Mouse (Mus musculus) kidney, embryonic 15.5 days (tissue): ENCODE data around the gene B3gat1. TPM values are rescaled to one million over a fixed set of nuclear protein-coding genes. Genes with fewer than 3 reads are reported as not detected.

Source experiments
- ATAC-seq: fragments of 200-750 bp; cut with Nextera tagmentation; replicated peaks from 2 replicates; pipeline ENCODE4 v1.8.0; 2017; ENCODE audit warnings: moderate TSS enrichment; ENCODE audit not compliant: low FRiP score
- H3K27ac ChIP-seq: fragments of 300-500 bp; sonication (generic); 2 replicates; pipeline ENCODE4 v1.5.1; 2015; ENCODE audit warnings: mild to moderate bottlenecking, inconsistent platforms
- H3K27me3 ChIP-seq: fragments of 300-500 bp; sonication (generic); 2 replicates; pipeline ENCODE4 v1.6.1; 2015; ENCODE audit warnings: inconsistent platforms
- H3K36me3 ChIP-seq: fragments of 300-500 bp; sonication (generic); 2 replicates; pipeline ENCODE4 v1.6.1; 2015; ENCODE audit warnings: inconsistent platforms
- H3K4me1 ChIP-seq: fragments of 300-500 bp; sonication (generic); 2 replicates; pipeline ENCODE4 v1.6.1; 2015; ENCODE audit warnings: inconsistent platforms
- H3K4me2 ChIP-seq: fragments of 300-500 bp; sonication (generic); 2 replicates; pipeline ENCODE4 v1.6.1; 2015; ENCODE audit warnings: moderate library complexity, mild to moderate bottlenecking, inconsistent platforms
- H3K4me3 ChIP-seq: fragments of 300-500 bp; sonication (generic); replicated peaks from 2 replicates; pipeline ENCODE4 v1.5.1; 2015; ENCODE audit warnings: mild to moderate bottlenecking, inconsistent platforms
- H3K9ac ChIP-seq: fragments of 300-500 bp; sonication (generic); 2 replicates; pipeline ENCODE4 v1.6.1; 2015; ENCODE audit warnings: mild to moderate bottlenecking, inconsistent platforms
- H3K9me3 ChIP-seq: fragments of 300-500 bp; sonication (generic); replicated peaks from 2 replicates; pipeline ENCODE4 v1.6.1; 2016; ENCODE audit warnings: inconsistent platforms
- WGBS: fragments of 180-500 bp; shearing (Covaris S2); methylation state at CpG from one replicate; pipeline ENCODE4 v1.1.7; 2015; ENCODE audit warnings: mixed read lengths; 5-methylcytosine and 5-hydroxymethylcytosine counted together
- polyA plus RNA-seq: library from polyadenylated mRNA; unstranded; fragments of >200 nt; fragmentation: Nextera tagmentation; extraction: Ambion mirVana; gene quantifications from 2 replicates; pipeline ENCODE4 v1.2.1, GENCODE M21; 2015

B3gat1 gene
- polyA plus RNA-seq: 0.15 and 0.21 TPM in 2 replicates

DNA sequence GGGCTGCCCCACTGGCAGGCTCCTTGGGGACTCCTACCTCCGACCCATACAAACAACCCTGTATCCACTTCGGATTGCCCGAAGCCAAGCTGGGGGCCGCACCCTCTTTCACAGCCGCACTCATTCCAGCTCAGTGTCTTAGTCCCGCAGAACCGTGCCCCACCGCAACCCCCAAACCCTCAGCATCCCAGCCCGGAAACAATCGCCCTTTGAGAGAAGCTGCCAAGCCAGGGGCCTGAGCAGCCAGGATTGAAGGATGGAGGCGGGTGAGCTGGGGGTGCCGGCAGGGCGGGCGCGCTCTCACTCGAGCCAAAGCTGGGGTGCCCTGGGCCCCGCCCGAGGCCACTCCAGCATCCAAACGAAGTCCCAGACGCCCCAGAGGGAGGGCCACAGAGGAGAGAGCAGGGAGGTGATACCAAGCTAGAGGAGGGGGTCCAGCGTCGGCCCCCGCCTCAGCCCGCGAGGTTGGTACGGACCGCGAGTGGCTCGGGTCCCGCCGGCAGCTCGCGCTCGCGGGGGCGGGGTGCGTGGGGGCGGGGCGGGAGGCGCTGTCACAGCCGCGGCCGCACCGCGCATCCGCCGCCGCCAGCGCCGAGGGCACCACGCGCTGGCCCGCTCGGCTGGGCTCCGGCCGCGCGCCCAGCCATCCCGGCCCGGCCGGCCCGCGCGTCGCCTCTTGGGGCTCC lies at the start of gene B3gat1:
TSS of gene B3gat1 (plus strand) at position 523 of the 686 bp plus-strand sequence.
- 3% methylated on average over 52 of the region's 65 CpGs for WGBS
- no peaks in the 10 kb centered on the region for H3K9me3 ChIP-seq
- no peak within 1 kb of the TSS for H3K9ac ChIP-seq
- peaks cover 8% of the 10 kb centered on the region for H3K4me1 ChIP-seq
- ATAC-seq: peak; percentile 82
- H3K36me3 ChIP-seq: no peaks in the 10 kb centered on the region
- peak within 1 kb of the TSS; percentile 91 for H3K4me2 ChIP-seq
- peak within 1 kb of the TSS; percentile 49 for H3K4me3 ChIP-seq
- no peak within 1 kb of the TSS for H3K27ac ChIP-seq
- H3K27me3 ChIP-seq: peaks cover 54% of the 10 kb centered on the region

DNA sequence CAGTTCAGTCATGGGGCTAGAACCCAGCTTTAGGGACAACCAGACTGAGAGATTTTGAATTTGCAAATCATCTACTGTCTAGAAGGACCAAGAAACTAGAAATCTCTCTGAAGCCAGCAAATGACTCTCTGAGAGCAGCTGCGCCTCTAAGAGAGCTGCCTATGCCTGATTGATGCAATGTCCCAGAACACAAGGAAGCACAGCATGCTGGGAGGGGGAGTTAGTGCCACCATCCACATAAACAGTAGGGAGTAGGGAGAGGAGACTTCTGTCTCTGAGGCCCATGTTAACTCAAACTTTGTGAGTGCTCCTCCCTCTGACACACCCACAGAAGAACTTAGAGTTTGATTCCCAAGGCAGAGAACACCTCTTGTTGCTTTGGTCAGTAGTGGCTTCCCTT lies 44.4 kb upstream of the B3gat1 start:
- Histone ChIP-seq H3K36me3 (no peaks in the 10 kb centered on the region), H3K4me2 (no peak overlapping the region), H3K27me3 (no peaks in the 10 kb centered on the region), H3K9ac (no peak overlapping the region), H3K4me3 (no peak overlapping the region), H3K4me1 (no peaks in the 10 kb centered on the region), H3K9me3 (no peaks in the 10 kb centered on the region), H3K27ac (no peak overlapping the region)
- no peak for ATAC-seq
- WGBS: 81% methylated on average over 1 of the region's 1 CpGs

DNA sequence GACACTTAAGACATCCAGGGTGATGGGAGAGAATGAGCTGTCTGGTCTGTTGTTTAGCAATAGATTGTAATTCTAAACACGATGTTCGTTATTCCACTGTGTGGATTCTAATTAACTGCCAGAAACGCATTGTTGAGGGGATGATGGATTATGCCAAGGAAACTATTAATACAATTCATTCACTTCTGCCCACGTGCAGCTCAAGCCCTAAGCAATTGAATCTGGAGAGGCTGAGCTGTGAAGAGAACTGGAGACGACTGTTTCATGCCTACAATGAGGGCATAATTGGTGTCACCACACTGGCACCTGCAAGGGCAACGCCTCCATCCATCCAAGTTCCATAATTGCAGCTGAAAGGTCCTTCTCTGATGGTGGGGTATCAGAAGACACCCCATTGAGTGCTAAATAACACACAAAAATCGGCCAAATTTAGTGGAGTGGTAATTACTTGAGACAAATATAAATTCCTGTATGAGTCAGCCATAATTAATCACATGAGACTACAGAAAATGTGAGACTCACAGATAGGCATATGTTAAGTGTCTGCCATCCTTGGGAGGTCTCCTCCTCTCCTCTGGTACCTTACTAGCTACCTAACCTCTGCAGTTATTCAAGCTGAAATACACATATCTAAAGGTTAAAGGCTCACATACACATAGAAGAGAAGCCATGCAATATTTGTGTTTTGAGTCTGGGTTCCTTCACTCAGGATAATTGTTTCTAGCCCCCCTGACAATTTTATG lies 43.4 kb upstream of the B3gat1 start:
- Histone ChIP-seq H3K9me3 (no peaks in the 10 kb centered on the region), H3K27ac (no peak overlapping the region), H3K4me3 (no peak overlapping the region), H3K4me2 (no peak overlapping the region), H3K9ac (no peak overlapping the region), H3K36me3 (no peaks in the 10 kb centered on the region), H3K4me1 (no peaks in the 10 kb centered on the region), H3K27me3 (no peaks in the 10 kb centered on the region)
- 67% methylated on average over 7 of the region's 7 CpGs for WGBS
- ATAC-seq: no peak

DNA sequence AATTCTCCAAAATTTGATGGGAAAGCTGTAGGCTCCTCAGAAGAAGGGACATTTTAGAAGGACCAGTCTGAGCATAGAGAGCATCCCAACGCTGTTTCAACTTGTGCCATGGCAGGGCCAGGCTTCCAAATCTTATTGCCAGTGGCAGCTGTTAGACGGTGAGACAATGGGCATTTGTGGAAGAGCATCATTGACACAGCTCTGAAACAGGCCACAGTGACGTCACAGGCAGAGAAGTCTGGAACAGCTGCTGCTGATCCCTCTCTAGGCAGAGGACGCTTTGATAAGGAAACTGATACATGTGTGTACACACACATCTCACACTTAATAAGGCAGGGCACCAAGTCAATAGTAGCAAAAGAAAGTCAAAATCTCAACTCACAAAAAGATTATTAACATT lies 40.9 kb upstream of the B3gat1 start:
- 77% methylated on average over 4 of the region's 4 CpGs for WGBS
- ATAC-seq: no peak

DNA sequence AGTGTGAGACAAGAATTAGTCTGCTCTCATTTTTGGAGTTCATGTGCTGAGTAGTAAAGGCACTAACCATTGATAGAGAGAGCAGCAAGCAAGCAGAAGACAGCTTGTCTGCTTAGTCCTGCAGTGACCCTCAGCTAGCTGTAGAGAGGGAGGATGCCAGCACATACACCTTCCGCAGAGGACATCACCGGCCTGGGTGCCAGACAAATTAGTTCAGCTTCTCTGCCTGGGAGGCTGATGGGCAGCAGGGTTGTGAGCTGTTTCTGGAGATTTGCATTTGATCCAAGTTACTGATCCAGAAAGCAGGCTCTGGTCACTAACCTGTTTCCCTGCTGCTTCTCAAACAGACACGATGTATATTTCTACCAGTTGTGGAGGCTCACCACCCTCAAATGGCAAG lies 38.9 kb upstream of the B3gat1 start:
- Histone ChIP-seq H3K27me3 (no peaks in the 10 kb centered on the region), H3K4me3 (no peak overlapping the region), H3K27ac (no peak overlapping the region), H3K4me2 (no peak overlapping the region), H3K9ac (no peak overlapping the region), H3K9me3 (no peaks in the 10 kb centered on the region), H3K36me3 (no peaks in the 10 kb centered on the region), H3K4me1 (no peaks in the 10 kb centered on the region)
- WGBS: 66% methylated on average over 3 of the region's 3 CpGs
- no peak for ATAC-seq

More for the DNA sequence above, 40.9 kb upstream of the B3gat1 start:
- H3K27me3 ChIP-seq: no peaks in the 10 kb centered on the region
- no peak overlapping the region for H3K27ac ChIP-seq
- H3K4me3 ChIP-seq: no peak overlapping the region
- H3K9me3 ChIP-seq: no peaks in the 10 kb centered on the region
- H3K9ac ChIP-seq: no peak overlapping the region
- H3K4me1 ChIP-seq: no peaks in the 10 kb centered on the region
- no peak overlapping the region for H3K4me2 ChIP-seq
- H3K36me3 ChIP-seq: no peaks in the 10 kb centered on the region

DNA sequence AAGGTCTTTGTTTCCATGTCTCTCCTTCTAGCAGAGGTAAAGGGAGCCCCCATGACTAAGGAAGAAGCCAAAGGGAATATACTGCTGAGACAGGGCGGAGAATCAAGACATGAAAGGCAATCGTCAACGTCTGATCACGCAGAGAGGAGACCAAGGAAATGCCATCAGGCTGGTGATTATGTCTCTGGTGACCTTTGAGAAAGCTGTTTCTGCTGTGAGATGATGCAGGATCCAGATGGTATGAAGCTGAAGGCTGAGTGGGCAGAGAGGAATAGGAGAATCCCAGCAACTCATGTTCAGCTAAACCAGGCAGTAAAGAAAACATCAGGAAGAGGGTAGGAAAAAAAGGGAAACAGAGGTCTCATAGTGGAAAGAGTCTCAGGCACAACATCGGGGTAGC lies 38.4 kb upstream of the B3gat1 start:
- ATAC-seq: no peak
- no peak overlapping the region for H3K9ac ChIP-seq
- no peaks in the 10 kb centered on the region for H3K4me1 ChIP-seq
- H3K4me3 ChIP-seq: no peak overlapping the region
- WGBS: 80% methylated on average over 5 of the region's 5 CpGs
- no peaks in the 10 kb centered on the region for H3K27me3 ChIP-seq
- H3K27ac ChIP-seq: no peak overlapping the region
- no peaks in the 10 kb centered on the region for H3K9me3 ChIP-seq
- no peaks in the 10 kb centered on the region for H3K36me3 ChIP-seq
- H3K4me2 ChIP-seq: no peak overlapping the region

DNA sequence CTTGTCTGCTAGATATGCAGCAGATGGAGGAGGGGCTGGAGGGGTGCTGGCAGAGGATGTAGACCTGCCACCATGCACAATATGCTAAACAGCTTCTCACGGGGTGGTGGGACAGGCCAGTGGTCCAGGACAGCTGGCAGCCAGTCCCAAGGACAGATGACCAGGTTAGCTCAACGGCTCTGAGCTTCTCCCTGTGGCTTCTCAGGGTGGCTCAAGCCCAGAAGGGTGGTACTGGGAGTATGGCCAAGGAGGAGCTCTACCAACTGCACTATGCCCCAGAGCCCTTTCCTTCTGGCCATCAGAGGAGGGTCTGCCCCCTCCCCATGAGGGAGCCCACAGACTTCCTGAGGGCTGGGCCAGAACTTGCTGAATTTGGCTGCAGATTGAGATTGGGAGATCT lies 35.2 kb upstream of the B3gat1 start:
- Histone ChIP-seq H3K27me3 (no peaks in the 10 kb centered on the region), H3K9ac (no peak overlapping the region), H3K4me2 (no peak overlapping the region), H3K4me3 (no peak overlapping the region), H3K9me3 (no peaks in the 10 kb centered on the region), H3K27ac (no peak overlapping the region), H3K36me3 (no peaks in the 10 kb centered on the region), H3K4me1 (no peaks in the 10 kb centered on the region)
- WGBS: 80% methylated on average over 2 of the region's 2 CpGs
- ATAC-seq: no peak

DNA sequence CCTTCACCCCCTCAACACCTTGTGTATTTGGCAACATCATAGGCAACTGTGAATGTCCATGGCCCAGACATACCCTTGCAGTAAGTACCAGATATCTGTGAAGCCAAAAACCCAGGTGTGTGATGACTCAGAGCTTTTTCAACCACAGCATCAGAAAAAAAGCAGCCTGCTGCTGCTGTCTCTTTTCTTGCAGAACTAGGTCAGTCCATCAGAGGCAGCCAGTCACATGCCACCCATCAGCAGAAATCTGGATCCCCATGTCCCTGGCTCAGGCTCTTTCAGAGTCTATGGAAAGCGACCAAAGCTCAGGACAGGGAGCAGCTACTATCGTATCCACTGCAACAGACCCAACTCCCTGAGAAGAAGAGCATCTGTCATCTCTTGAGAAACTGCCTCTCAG lies 33.2 kb upstream of the B3gat1 start:
- Histone ChIP-seq H3K9ac (no peak overlapping the region), H3K4me2 (no peak overlapping the region), H3K4me3 (no peak overlapping the region), H3K36me3 (no peaks in the 10 kb centered on the region), H3K27me3 (no peaks in the 10 kb centered on the region), H3K9me3 (no peaks in the 10 kb centered on the region), H3K4me1 (no peaks in the 10 kb centered on the region), H3K27ac (no peak overlapping the region)
- no peak for ATAC-seq
- WGBS: 79% methylated on average over 2 of the region's 2 CpGs

DNA sequence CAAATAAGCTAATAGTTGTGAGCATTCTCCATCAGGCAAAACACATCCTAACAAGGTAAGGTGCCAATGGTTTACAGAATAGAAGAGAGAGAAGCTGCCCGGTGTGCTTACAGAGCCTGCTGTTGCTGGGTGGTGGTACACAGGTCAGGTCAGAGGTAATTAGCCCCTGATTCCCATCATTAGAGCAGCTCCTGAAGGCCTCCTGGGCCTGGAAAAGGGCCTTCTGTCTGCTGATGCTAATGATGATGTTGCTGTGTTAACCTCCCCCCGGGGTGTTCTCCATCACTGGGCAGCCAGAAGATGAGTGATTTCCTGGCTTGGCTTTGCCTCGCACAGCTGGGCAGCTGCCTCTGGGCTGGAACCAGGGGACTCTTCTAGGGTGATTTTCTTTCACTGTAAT lies 15.1 kb upstream of the B3gat1 start:
- Histone ChIP-seq H3K9me3 (no peaks in the 10 kb centered on the region), H3K4me3 (no peak overlapping the region), H3K36me3 (no peaks in the 10 kb centered on the region), H3K4me2 (no peak overlapping the region), H3K27ac (no peak overlapping the region), H3K4me1 (no peaks in the 10 kb centered on the region), H3K27me3 (no peaks in the 10 kb centered on the region), H3K9ac (no peak overlapping the region)
- ATAC-seq: no peak
- WGBS: 43% methylated on average over 3 of the region's 3 CpGs

DNA sequence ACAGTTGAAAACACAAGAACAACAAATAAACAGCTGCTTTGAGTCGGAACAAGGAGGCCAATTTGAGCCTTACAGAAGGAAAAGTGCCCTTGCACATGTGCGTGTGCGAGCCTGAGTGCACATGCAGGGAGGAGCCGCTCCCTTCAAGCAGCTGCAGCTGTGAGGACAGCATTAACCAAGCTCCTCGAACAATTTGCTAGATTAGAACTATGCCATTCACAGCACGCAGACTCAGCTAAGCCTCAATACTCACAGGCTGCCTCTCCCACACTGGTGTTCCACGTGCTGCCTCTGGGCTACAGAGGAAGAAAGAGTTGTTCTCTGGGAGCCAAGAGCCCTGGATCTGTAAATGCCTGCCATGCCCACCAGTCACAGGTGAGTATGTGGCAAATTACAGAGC lies 11.8 kb upstream of the B3gat1 start:
- no peak overlapping the region for H3K27ac ChIP-seq
- 58% methylated on average over 7 of the region's 7 CpGs for WGBS
- H3K9ac ChIP-seq: no peak overlapping the region
- H3K4me2 ChIP-seq: no peak overlapping the region
- H3K36me3 ChIP-seq: no peaks in the 10 kb centered on the region
- ATAC-seq: no peak
- no peaks in the 10 kb centered on the region for H3K4me1 ChIP-seq
- no peaks in the 10 kb centered on the region for H3K9me3 ChIP-seq
- H3K4me3 ChIP-seq: no peak overlapping the region
- H3K27me3 ChIP-seq: no peaks in the 10 kb centered on the region

DNA sequence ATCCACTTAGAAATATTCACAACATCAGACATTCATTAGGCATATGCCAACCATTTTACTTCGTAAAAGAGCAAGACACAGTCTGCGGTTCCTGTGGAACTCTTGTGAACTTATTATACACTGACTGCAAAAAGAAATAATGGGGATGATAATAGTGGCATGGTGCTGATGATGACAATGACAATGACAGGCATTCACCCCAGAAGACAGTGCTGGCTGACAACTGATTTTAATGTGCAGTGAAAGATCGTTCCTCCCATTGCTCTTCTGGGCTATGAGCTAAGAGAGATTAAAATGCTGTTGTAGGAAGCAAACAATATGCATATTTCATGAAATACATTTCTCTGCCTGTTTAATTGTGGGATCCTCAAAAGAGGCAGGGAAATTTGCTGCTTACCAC lies 7.8 kb upstream of the B3gat1 start:
- no peak overlapping the region for H3K9ac ChIP-seq
- WGBS: 85% methylated on average over 3 of the region's 3 CpGs
- H3K27ac ChIP-seq: no peak overlapping the region
- ATAC-seq: no peak
- no peaks in the 10 kb centered on the region for H3K4me1 ChIP-seq
- H3K4me3 ChIP-seq: no peak overlapping the region
- H3K9me3 ChIP-seq: no peaks in the 10 kb centered on the region
- H3K36me3 ChIP-seq: no peaks in the 10 kb centered on the region
- H3K27me3 ChIP-seq: no peaks in the 10 kb centered on the region
- no peak overlapping the region for H3K4me2 ChIP-seq

DNA sequence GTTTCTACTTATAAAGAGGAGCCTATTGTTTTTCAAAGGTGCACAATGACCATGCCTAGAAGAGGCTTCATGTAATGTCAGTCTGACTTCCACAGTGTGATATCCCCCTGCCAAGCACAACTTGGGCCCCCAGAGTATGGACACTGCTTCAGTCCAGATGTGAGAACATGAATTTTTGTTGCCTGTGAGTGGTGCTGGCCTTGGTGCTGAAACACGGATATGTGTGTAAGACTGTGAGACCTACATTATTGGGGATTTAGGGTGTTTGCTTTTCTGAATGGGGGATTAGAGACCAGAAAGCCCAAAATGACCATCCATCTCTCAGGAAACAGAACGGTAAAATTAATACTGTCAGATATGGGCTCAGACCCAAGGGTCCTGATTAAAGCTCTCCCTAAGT lies 6.1 kb upstream of the B3gat1 start:
- Histone ChIP-seq H3K4me3 (no peak overlapping the region), H3K36me3 (no peaks in the 10 kb centered on the region), H3K9me3 (no peaks in the 10 kb centered on the region), H3K9ac (no peak overlapping the region), H3K4me2 (no peak overlapping the region), H3K27me3 (peaks cover 14% of the 10 kb centered on the region), H3K27ac (no peak overlapping the region), H3K4me1 (no peaks in the 10 kb centered on the region)
- WGBS: 63% methylated on average over 2 of the region's 2 CpGs
- ATAC-seq: no peak
